In genomic region chr19:6067724-6068415, GRCm38 (mm10) we compare ENCODE assay signal across 8 mouse cellular contexts. TPM values are rescaled to one million over a fixed set of nuclear protein-coding genes. Genes with fewer than 3 reads are reported as not detected.
DNase-seq lines count a peak whose midpoint lies in the region; ATAC-seq and TF ChIP-seq lines count a peak whose summit lies in the region.

Gene Tm7sf2 (minus strand): TSS chr19:6068373.

- peaks cover 53% of the 10 kb centered on the region for H3K36me3 ChIP-seq in forebrain, embryonic 10.5 days (replicated peaks)
- H3K36me3 ChIP-seq in heart, embryonic 14.5 days (ENCODE audit: control insufficient read depth, insufficient read depth, low read length), result peaks cover 38% of the 10 kb centered on the region
- H3K36me3 ChIP-seq in liver, embryonic 13.5 days, result peaks cover 30% of the 10 kb centered on the region
- peaks cover 5% of the 10 kb centered on the region for H3K36me3 ChIP-seq in stomach, postnatal 0 days (ENCODE audit: control insufficient read depth, insufficient read depth, low read length)

- peak; percentile 84 to 85 for DNase-seq in CD8-positive naive resting alpha-beta T cell, adult 2 months (ENCODE audit: low read depth in 2 of 2, low spot score in 2 of 2)
- DNase-seq in c-Kit-negative CD71-positive TER-119-positive erythroid progenitor cells, embryonic 14.5 days (ENCODE audit: low read depth, low spot score), result peak; percentile 64
- DNase-seq in forebrain, embryonic 10.5 days (ENCODE audit: extremely low spot score, low spot score), result peak; percentile 92
- DNase-seq in kidney, postnatal 14 days, result peak; percentile 95
- peak; percentile 91 for DNase-seq in liver, embryonic 13.5 days
- peak; percentile 92 for DNase-seq in neural tube, embryonic 10.5 days (ENCODE audit: extremely low spot score, low spot score)
- peak; percentile 95 for DNase-seq in stomach, postnatal 0 days (ENCODE audit: low spot score)

- peak within 1 kb of the TSS; percentile 96 for H3K4me2 ChIP-seq in heart, embryonic 14.5 days (ENCODE audit: low read length)
- H3K4me2 ChIP-seq in liver, embryonic 13.5 days, result peak within 1 kb of the TSS; percentile 93
- peak within 1 kb of the TSS; percentile 76 for H3K4me2 ChIP-seq in stomach, postnatal 0 days (replicated peaks; ENCODE audit: low read depth)

- H3K9ac ChIP-seq in heart, embryonic 14.5 days (ENCODE audit: low read length), result peak within 1 kb of the TSS; percentile 65
- peak within 1 kb of the TSS; percentile 79 for H3K9ac ChIP-seq in liver, embryonic 13.5 days
- H3K9ac ChIP-seq in stomach, postnatal 0 days (ENCODE audit: low read length), result peak within 1 kb of the TSS; percentile 50

- peaks cover 38% of the 10 kb centered on the region for H3K4me1 ChIP-seq in forebrain, embryonic 10.5 days
- H3K4me1 ChIP-seq in heart, embryonic 14.5 days (ENCODE audit: control insufficient read depth in 2 of 2, insufficient read depth in 2 of 2, low read length in 2 of 2), result peaks cover 15 to 23% of the 10 kb centered on the region in 2 experiments
- H3K4me1 ChIP-seq in liver, embryonic 13.5 days (replicated peaks), result peaks cover 42% of the 10 kb centered on the region
- H3K4me1 ChIP-seq in stomach, postnatal 0 days (replicated peaks; ENCODE audit: control insufficient read depth, insufficient read depth), result peaks cover 5% of the 10 kb centered on the region; the same call in 1 of the 2 replicates

- ATAC-seq in heart, embryonic 14.5 days (ENCODE audit: insufficient number of reproducible peaks, insufficient read depth, low FRiP score, low read depth), result peak; percentile 72
- ATAC-seq in liver, embryonic 13.5 days (ENCODE audit: low read depth), result peak; percentile 91
- ATAC-seq in stomach, postnatal 0 days (ENCODE audit: low FRiP score, low TSS enrichment), result peak; percentile 90

- no peaks in the 10 kb centered on the region for H3K9me3 ChIP-seq in forebrain, embryonic 10.5 days
- H3K9me3 ChIP-seq in heart, embryonic 14.5 days (ENCODE audit: control insufficient read depth, low read length), result no peaks in the 10 kb centered on the region
- no peaks in the 10 kb centered on the region for H3K9me3 ChIP-seq in liver, embryonic 13.5 days (replicated peaks)
- H3K9me3 ChIP-seq in stomach, postnatal 0 days (ENCODE audit: control insufficient read depth, low read length), result no peaks in the 10 kb centered on the region

- TF ChIP-seq EP300 in stomach, postnatal 0 days (optimal IDR thresholded peaks at IDR 0.05), result no peak

- TF ChIP-seq CTCF in stomach, postnatal 0 days (IDR thresholded peaks at IDR 0.05; ENCODE audit: low read depth), result peak; percentile 27; the same call in 1 of the 2 replicates

- 0 out of 2 replicates have a peak, but pooled peaks cover 3% of the 10 kb centered on the region for H3K27me3 ChIP-seq in forebrain, embryonic 10.5 days (ENCODE audit: poor library complexity, severe bottlenecking)
- H3K27me3 ChIP-seq in heart, embryonic 14.5 days (ENCODE audit: control insufficient read depth, insufficient read depth, low read length), result no peaks in the 10 kb centered on the region
- no peaks in the 10 kb centered on the region for H3K27me3 ChIP-seq in liver, embryonic 13.5 days
- H3K27me3 ChIP-seq in stomach, postnatal 0 days (ENCODE audit: control insufficient read depth, insufficient read depth, low read length), result no peaks in the 10 kb centered on the region

- H3K4me3 ChIP-seq in forebrain, embryonic 10.5 days, result peak within 1 kb of the TSS; percentile 70
- H3K4me3 ChIP-seq in heart, embryonic 14.5 days (ENCODE audit: control insufficient read depth in 1 of 2, insufficient read depth in 1 of 2, low read depth in 1 of 2, low read length in 2 of 2), result peak within 1 kb of the TSS; percentile 43 to 49
- H3K4me3 ChIP-seq in liver, embryonic 13.5 days (replicated peaks), result peak within 1 kb of the TSS; percentile 64
- H3K4me3 ChIP-seq in stomach, postnatal 0 days (ENCODE audit: low read depth, low read length), result peak within 1 kb of the TSS; percentile 31

- WGBS in forebrain, embryonic 10.5 days, result 8% methylated on average over 33 of the region's 33 CpGs
- WGBS in heart, embryonic 14.5 days, result 12% methylated on average over 33 of the region's 33 CpGs
- 16% methylated on average over 33 of the region's 33 CpGs for WGBS in liver, embryonic 13.5 days (ENCODE audit: insufficient replicate concordance)
- 8% methylated on average over 33 of the region's 33 CpGs for WGBS in stomach, postnatal 0 days

- H3K27ac ChIP-seq in forebrain, embryonic 10.5 days, result peak within 1 kb of the TSS; percentile 89
- peak within 1 kb of the TSS; percentile 39 to 58 for H3K27ac ChIP-seq in heart, embryonic 14.5 days (replicated peaks in 1 of 2; ENCODE audit: control insufficient read depth in 1 of 2, insufficient read depth in 1 of 2, low read depth in 2 of 2, low read length in 2 of 2)
- peak within 1 kb of the TSS; percentile 84 for H3K27ac ChIP-seq in liver, embryonic 13.5 days
- H3K27ac ChIP-seq in stomach, postnatal 0 days (replicated peaks), result peak within 1 kb of the TSS; percentile 56

RNA-seq across cellular contexts. Expression of gene Tm7sf2, which starts in this region (rescaled TPM):
- polyA plus RNA-seq in forebrain, embryonic 10.5 days (2016; fragmentation: Nextera tagmentation; extraction: Ambion mirVana), result 31.0 and 32.2 TPM in 2 replicates
- 6.7 and 7.6 TPM in 2 replicates for polyA plus RNA-seq in heart, embryonic 14.5 days (2014; fragmentation: Nextera tagmentation; extraction: Ambion mirVana)
- 30.6 and 33.2 TPM in 2 replicates for polyA plus RNA-seq in liver, embryonic 13.5 days (2015; fragmentation: Nextera tagmentation; extraction: Ambion mirVana)
- polyA plus RNA-seq in stomach, postnatal 0 days (2015; fragmentation: Nextera tagmentation; extraction: Ambion mirVana), result 17.9 and 19.7 TPM in 2 replicates

Comparison
In these comparisons a context has a peak if more than half of its experiments do, and no peak if none do; other contexts are left out.
1. Peak in every context shown above with its lines: DNase-seq, ATAC-seq, H3K4me3 ChIP-seq and H3K27ac ChIP-seq.